Mouse (Mus musculus): Measurements from ENCODE around the gene Ino80b.
A peak's percentile ranks its signal among the peaks of the same experiment; 100 is the strongest.

Gene Ino80b

GRCm38 (mm10) chr6:83117165-83117438 lies 8.1 kb downstream of the Ino80b start:
- no peak for DNase-seq (ENCODE audit: low spot score)

GRCm38 (mm10) chr6:83116373-83117164 lies 8.7 kb downstream of the Ino80b start:
- DNase-seq (ENCODE audit: low spot score) = no peak

- DNase-seq (ENCODE audit: low spot score) = peak; percentile 33
These were observed 9.4 kb downstream of the Ino80b start for GRCm38 (mm10) chr6:83115682-83116372.

GRCm38 (mm10) chr6:83115011-83115671 lies 10.1 kb downstream of the Ino80b start, which contains the start of gene Mogs:
Gene Mogs, plus strand, starts transcription at chr6:83115496.
- peak; percentile 90 for DNase-seq (ENCODE audit: low spot score)

- DNase-seq (ENCODE audit: low spot score) = no peak
These were observed 13.6 kb downstream of the Ino80b start for GRCm38 (mm10) chr6:83111510-83112136.

- DNase-seq (ENCODE audit: low spot score) = peak; percentile 90
These were observed 16.2 kb downstream of the Ino80b start, which contains the start of gene Mrpl53 for GRCm38 (mm10) chr6:83108762-83109668. Gene Mrpl53, plus strand, starts transcription at chr6:83109040.

- DNase-seq (ENCODE audit: low spot score) = peak; percentile 83
These were observed 17.4 kb downstream of the Ino80b start for GRCm38 (mm10) chr6:83107566-83108400.

GRCm38 (mm10) chr6:83104158-83104557 lies 21.1 kb downstream of the Ino80b start:
- DNase-seq (ENCODE audit: low spot score) = no peak

- DNase-seq (ENCODE audit: low spot score) = no peak
These were observed 22.0 kb downstream of the Ino80b start for GRCm38 (mm10) chr6:83103130-83103650.

GRCm38 (mm10) chr6:83101688-83102556 lies 23.3 kb downstream of the Ino80b start:
- peak; percentile 74 for DNase-seq (ENCODE audit: low spot score)

GRCm38 (mm10) chr6:83101316-83101687 lies 23.9 kb downstream of the Ino80b start, which contains the start of the genes Ccdc142 and Gm42688:
Gene Ccdc142, plus strand, starts transcription at chr6:83101601.
Gene Gm42688, plus strand, starts transcription at chr6:83101617.
- DNase-seq (ENCODE audit: low spot score) = peak; percentile 88

GRCm38 (mm10) chr6:83098411-83098810 lies 26.8 kb downstream of the Ino80b start:
- no peak for DNase-seq (ENCODE audit: low spot score)

GRCm38 (mm10) chr6:83095968-83096367 lies 29.3 kb downstream of the Ino80b start:
- no peak for DNase-seq (ENCODE audit: low spot score)

- DNase-seq (ENCODE audit: low spot score) = no peak
These were observed 32.7 kb downstream of the Ino80b start for GRCm38 (mm10) chr6:83092416-83093127.

- DNase-seq (ENCODE audit: low spot score) = no peak
These were observed 37.3 kb downstream of the Ino80b start for GRCm38 (mm10) chr6:83087926-83088260.

- DNase-seq (ENCODE audit: low spot score) = no peak
These were observed 37.9 kb downstream of the Ino80b start for GRCm38 (mm10) chr6:83087205-83087925.

- no peak for DNase-seq (ENCODE audit: low spot score)
These were observed 38.9 kb downstream of the Ino80b start, which contains the start of gene Lbx2 for GRCm38 (mm10) chr6:83086121-83087035. Gene Lbx2, plus strand, starts transcription at chr6:83086367.
